Mouse (Mus musculus): ENCODE results near the gene Nrxn3. TPM values are rescaled to one million over a fixed set of nuclear protein-coding genes. Genes with fewer than 3 reads are reported as not detected.

The Nrxn3 gene
- 100 to 1,000 TPM; 147 to 197 TPM for total RNA-seq (2021)

DNA sequence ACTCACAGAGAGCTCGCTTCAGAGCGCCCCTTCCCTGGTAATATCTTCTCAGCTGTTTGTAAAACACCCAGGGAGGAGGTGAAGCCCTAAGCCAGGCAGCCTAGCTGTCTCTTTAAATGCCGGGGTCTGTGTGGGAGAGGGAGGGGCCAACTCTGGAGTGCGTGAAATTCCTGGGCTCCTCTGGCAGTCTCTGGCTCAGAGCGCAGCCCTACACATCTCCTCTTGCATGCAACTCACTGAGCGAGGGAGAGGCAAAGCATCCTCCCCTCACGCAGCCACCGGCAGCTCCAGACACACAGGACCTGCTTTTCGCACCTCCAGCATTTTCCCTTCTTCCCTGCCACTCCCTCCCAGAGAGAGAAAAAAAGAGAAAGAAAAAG, at the start of gene Nrxn3:
TSS of gene Nrxn3 (plus strand) at position 186 of the 380 bp plus-strand sequence.
- DNase-seq (ENCODE audit: extremely low spot score in 1 of 2, low spot score in 1 of 2), result peak; percentile 58 to 62

DNA sequence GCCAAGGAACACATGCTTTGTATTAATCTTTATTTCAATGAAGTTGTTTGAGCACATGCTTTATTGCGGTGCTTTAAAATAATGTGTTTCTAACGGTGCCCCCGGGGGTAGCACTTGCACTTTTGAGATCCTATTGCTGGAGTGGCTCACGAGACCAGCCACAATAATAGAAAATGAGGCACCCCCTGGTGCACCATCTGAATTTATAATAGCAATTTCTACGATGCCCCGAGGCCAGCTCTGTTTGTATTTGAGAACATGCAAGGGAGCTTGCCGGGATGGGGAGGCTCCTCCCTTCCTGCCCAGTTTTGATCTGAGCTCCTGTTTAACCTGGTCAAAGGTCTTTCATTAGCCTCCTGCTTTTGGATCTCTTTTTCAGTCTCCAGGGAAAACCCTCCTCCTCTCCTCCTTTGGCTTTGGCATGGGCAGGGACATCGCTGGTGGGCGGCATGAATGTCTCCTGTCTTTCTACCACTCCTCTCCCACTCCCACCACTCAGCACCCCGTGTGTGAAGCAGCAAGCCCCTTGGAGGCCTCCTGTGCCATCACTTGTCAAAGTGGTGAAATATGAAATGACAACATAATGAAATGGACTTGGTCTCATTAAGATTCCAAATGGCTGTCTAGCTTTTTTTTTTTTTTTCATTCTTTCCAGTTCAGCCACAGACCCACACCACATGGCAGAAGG, 18.4 kb upstream of the Nrxn3 start:
- no peak for DNase-seq (ENCODE audit: extremely low spot score in 1 of 2, low spot score in 1 of 2)

DNA sequence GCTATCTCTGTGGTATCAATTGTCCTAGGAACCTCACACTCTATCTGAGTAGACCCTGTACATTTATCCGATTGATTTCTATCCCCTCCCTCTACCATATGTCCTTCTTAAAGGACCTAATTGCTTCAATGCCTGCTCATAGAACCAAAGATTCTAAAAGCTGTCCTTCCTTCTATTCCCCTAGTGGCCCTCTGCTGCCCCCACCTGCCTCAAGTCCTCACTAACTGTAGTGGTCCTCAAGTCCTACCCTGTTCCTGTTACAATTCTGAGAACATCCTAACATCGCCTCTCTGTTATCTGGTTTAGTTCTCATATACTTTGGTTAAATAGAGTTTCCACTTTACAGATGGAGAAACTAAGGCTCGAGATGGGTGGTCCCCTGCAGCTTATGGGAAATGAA, 16.7 kb upstream of the Nrxn3 start:
- no peak for DNase-seq (ENCODE audit: extremely low spot score in 1 of 2, low spot score in 1 of 2)

DNA sequence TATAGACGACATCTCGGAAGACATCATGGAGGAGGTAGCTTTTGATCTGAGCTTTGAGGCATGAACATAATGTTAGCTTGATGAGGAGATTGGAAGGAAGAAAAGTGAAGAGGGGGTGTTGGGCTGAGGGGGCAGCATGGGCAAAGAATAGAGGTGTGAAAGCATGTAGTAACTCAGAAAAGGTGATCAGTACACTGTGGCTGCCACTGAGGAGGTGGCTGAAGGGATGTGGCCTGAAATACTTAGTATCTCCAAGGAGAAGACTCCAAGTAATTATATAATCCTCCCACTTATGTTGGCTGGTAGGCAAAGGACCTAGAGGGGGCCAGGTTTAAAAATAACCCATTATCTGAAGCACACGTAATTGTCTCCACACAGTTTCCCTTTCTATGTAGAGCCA, 14.9 kb upstream of the Nrxn3 start:
- DNase-seq (ENCODE audit: extremely low spot score in 1 of 2, low spot score in 1 of 2), result no peak

DNA sequence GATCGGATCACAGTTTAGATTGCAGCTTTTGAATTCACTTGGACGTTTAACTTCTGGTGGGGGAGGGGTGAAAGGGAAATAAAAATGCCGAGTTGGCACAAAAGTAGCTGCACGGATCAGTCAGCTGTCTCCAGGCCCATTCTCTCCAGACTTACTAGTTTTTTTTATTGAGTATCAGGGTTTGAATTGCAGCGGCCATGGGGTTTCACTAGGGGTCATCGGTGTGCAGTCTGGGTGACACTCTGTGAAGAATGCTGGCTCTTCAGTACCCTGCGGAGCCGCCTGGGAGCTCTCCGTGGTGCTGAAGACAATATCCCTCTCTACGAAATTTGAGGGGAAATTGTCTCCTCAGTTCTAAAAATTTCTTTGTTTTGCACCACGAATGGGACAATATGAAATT, 13.5 kb upstream of the Nrxn3 start:
- DNase-seq (ENCODE audit: extremely low spot score in 1 of 2, low spot score in 1 of 2), result peak in 1 of 2 experiments; percentile 47

DNA sequence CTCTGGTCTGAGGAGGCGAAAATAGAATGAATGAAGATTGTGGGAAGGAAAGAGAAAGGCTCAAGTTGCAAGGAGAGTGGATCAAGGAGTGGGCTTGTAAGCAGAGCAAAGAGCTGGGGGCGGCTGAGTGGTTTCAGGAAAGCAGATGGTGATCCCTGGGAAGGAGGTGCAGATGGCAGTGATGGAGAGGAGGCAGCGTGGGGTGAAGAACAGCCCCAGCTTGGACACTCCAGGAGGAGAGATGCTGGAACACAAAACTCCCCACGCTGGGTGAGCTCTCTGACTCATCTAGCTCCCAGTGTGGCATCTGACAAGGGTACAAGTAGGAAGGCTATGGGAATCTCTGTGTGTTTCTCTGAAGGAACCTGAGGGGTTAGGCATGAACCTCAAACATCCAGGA, 9.2 kb upstream of the Nrxn3 start:
- DNase-seq (ENCODE audit: extremely low spot score in 1 of 2, low spot score in 1 of 2), result no peak

DNA sequence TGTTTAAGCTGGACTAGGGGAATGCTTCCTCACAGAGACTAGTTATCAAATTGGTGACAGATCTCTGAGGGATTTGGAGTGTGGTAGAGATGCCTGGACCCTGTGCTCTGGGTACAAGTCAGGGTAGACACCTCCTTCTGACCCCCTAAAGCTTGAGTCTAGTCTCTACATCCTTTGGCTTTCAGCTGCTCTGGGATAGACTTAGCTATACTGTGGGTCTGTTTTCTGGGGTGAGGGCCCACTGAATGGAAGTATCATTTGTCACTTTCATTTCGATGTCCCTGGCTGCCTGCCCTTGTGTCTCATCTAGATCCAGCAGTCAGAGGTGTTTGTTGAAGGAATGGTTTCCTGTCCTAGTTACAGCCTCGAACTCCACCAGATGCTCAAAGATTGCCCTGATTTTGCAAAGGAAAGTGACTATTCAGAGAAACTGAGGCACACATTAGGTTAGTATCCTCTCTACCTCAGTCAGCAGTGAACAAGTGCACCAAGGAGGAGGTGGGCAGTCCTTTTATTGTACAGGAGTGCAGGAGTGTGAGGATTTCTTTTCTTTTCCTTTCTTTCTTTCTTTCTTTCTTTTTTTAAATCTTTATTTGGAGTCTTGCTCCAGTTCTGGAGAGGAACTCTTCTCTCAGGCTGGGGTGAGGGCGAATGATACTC, 515 bp upstream of the Nrxn3 start:
- no peak for DNase-seq (ENCODE audit: extremely low spot score in 1 of 2, low spot score in 1 of 2)

DNA sequence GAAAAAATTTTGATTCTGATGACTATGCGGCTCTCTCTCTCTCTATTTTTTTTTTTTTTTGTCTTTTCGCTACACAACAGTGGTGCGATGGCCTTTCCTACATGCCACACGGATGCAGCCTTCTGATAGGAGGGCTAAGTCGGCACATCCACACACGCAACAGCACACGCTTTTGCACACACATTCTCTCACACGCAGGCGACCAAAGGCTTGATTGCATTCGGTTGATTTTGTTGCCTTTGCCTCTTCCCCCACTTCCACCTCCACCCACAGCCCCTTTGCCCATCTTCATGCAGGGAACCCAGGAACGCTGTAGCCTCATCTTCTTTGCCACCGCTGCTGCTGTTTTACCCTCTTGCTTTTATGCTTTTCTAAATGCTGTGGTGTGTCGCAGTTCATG, 3.6 kb downstream of the Nrxn3 start:
- no peak for DNase-seq (ENCODE audit: extremely low spot score in 1 of 2, low spot score in 1 of 2)

DNA sequence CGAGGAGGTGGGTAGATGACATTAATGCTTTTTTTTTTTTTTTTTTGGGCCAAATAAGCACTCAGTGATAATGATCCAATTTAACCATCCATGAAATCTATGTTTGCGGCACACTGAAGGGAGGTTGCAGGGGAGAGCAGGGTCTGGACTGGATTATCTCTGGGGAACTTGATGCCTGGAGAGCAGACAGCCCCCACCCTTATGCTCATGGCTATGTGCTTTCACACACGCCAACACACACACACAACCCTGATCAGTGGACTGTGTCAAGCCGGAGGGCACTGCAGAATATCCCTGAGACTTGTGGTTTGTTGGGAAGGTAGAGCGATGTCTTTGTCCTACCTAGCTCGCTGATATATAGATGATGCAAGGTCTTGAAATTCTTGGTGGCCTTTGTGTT, 4.1 kb downstream of the Nrxn3 start:
- DNase-seq (ENCODE audit: extremely low spot score in 1 of 2, low spot score in 1 of 2), result no peak

DNA sequence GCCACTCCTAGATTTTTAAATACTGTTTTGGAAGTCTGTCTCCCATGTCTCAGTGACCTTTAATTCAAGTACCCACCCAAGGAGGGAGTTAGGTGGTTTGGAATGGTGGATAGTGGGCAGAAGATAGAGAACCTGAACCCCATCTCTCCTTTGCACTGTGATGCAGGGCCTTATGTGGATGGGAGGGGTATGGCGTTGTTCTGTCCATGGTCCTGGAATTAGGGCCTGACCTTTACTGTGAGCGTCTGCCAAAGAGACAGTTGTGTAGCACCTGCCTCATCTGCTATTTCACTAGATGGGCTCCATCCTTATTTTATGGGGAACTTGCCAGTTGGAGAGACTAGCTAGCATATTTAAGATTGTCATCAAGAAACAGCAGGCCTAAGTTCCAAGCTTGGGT, 8.0 kb downstream of the Nrxn3 start:
- no peak for DNase-seq (ENCODE audit: extremely low spot score in 1 of 2, low spot score in 1 of 2)

DNA sequence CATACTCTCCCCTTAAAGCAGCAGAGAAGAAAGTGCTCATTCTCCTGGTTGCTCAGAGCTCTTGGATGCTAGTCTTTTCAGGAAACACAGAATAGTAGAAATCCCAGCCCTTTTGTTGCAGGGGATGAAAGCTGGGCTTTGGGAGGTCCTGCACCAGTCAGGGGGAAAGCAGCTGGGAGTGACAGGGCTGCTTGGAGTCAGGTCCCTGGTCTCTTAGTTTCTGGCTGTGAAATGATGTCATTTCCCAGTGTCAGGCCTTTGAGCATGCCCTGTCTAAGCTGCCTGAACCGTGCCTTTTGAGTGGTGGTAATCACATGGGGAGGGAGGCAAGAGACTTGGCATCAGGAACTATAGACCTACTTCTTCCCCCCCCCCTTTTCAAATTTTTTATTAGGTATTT, 12.4 kb downstream of the Nrxn3 start:
- DNase-seq (ENCODE audit: extremely low spot score in 1 of 2, low spot score in 1 of 2), result no peak

DNA sequence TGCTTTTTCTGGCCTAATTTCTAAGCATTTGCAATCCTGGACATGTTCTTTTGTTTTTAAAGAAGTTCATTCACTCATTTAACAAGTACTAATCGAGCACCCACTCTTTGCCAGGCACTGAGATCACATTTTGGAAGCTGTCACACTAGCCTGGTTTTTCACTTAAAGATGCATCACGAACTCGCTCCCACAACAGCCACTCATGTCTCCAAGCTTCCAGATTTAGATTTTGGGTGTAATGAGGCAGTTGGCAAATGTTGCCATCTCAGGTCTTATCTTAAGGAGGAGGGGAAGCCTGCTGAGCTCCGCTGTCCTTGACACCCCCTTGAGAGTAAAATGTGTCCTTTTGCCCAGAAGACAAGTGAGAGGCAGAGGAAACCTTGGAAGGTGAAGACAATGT, 14.4 kb downstream of the Nrxn3 start:
- DNase-seq (ENCODE audit: extremely low spot score in 1 of 2, low spot score in 1 of 2), result no peak

DNA sequence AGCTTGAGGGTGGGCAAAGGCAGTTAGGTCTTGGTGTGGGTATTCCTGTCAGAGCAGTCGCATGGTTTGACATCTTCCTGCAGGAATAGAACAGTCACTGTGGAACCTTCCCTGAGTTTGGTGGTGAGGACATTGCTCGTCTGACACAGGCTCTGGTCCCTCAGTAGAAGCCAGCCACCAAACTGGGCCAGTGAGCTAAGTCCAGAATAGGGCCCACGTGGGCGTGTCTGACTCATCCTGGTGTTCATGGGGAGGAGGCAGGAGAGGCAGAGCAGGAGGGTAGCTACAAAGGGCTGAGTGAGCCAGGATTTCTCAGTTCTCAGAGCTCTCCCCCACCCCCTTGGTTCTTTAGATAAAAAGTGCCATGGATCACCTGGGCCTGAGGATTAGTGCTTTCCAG, 15.9 kb downstream of the Nrxn3 start:
- DNase-seq (ENCODE audit: extremely low spot score in 1 of 2, low spot score in 1 of 2), result no peak

DNA sequence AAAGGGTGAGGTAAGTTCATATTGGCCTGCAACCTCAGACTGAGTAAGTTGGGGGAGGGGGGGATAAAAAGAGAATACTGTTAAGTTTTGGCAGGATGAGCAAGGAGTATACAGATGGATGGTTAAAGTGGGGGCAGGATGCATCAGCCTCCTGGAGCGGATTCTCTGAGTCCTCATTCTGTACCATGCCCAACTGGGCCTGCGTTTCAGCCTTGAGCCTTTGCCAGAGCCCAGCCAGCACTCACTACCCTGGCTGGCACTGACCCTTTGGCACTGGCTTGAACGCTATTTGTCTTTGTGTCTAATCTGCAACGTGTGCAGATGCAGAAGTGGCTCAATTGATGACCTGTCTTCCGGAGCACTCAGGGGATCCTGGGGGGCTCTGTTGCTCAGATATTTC, 24.1 kb downstream of the Nrxn3 start:
- no peak for DNase-seq (ENCODE audit: extremely low spot score in 1 of 2, low spot score in 1 of 2)

DNA sequence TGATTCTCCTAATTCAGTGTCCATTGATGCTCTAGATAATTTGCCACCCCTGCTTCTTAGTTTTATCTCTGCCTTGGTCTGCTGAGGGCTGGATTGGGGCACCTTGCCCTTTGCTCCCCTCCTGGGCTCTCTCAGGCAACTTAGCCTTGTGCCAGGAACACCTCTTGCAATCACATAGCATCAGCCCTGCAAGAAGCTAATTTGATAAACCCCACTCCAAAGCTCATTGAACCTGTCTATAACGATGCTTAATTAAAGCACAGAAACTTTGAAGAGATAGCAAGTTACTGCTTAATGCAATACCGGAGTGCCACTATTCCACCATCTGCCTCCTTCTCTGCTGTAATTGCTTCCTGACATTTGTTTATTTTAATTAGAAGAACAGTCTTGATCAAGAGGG, 42.1 kb downstream of the Nrxn3 start:
- DNase-seq (ENCODE audit: extremely low spot score in 1 of 2, low spot score in 1 of 2), result no peak

DNA sequence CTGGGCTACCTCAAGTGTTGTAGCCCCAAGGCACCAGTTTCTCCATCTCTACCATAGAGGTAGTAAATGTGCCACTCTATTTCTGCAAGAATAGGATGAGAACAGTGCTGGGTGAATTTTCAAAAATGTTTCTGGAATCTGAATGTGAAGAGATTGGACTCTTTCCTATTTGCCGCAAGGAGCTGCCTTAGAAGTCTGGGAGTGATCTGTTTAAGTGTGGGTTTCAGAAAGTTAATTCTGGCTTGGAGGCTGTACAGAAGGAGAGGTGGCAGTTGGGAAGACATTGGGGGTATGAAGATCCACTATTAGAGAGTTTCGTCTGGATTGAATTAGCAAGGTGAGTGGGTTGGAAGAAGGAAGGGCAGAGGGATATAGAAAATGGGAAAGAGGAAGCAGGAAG, 52.0 kb downstream of the Nrxn3 start:
- no peak for DNase-seq (ENCODE audit: extremely low spot score in 1 of 2, low spot score in 1 of 2)

DNA sequence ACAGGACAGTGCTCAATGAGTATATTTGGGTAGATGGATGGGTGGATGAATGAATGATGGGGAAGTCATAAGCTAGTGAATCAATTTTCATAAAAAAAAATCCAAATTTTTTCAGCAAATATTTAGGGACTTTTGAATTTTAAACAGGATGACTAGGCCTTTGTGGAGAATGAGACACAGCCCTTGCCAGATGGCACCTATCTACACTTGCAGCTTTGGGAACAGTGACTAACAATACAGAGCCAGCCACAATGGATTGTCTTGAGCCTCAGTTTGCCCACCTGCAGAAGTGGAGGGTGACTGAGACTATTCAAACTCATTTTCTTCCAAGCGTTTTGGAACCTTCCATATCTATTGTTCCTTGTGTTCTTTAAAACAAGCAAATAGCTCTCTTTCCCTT, 55.4 kb downstream of the Nrxn3 start:
- no peak for DNase-seq (ENCODE audit: extremely low spot score in 1 of 2, low spot score in 1 of 2)

DNA sequence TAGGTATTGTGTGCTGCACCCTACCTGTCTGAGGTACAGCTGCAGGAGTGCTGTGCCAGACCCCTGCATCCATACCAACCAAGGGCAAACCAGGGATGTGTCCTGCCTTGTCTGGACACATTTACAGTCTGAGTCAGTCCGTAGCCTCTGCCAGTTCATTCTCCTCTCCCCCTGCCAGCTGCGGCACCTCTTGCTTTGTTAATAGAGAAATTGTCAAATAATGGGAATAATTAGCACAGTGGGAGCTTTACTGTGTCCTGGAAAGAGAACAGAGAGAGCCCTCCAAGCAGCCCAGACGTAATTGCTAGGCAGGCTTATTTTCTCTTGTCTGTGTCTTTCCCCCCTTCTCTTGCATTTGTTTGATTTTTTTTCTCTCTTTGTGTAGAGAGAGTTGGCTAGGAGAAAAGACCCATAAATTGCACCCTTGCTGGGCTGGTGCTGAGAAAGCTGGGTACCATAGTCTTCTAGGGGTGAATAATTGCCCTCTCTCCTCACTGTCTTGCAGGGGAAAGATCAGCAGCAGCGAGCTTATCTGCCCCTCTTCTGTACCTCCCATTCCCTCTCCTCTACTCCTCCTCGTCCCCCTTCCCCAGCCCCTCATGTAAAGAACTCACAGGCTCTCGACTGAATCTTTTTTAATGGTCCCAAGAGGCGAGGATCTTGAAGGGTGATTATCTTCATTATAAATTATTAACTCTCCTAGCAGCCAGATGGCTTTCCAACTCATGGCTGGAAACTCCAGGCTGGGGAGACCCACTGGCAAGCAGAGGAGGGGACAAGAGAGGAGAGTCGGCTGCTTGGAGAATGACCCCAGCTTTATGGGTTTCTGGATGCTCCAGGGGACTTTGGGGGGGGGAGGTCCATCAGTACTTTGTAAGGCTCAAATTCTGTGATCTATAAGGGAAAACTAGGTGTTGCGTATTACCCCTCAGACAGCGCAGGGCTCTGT, 61.8 kb downstream of the Nrxn3 start:
- no peak for DNase-seq (ENCODE audit: extremely low spot score in 1 of 2, low spot score in 1 of 2)

DNA sequence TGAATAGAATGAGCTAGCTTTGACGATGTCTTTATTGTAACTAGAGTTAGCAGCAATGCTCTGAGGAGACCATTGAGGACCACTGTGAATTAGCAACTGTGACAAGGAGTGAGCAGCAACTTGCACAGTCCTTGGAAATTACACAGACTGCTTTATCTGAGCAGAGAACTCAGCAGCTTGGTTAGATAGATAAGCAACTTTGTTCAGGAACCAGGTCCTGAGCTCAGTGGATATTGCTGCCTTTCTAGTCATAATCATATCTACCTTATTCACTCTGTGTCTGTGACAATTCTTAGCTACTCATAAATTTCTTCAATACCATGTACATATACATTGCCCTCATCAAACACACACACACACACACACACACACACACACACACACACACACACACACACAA, 70.6 kb downstream of the Nrxn3 start:
- DNase-seq (ENCODE audit: extremely low spot score in 1 of 2, low spot score in 1 of 2), result no peak

DNA sequence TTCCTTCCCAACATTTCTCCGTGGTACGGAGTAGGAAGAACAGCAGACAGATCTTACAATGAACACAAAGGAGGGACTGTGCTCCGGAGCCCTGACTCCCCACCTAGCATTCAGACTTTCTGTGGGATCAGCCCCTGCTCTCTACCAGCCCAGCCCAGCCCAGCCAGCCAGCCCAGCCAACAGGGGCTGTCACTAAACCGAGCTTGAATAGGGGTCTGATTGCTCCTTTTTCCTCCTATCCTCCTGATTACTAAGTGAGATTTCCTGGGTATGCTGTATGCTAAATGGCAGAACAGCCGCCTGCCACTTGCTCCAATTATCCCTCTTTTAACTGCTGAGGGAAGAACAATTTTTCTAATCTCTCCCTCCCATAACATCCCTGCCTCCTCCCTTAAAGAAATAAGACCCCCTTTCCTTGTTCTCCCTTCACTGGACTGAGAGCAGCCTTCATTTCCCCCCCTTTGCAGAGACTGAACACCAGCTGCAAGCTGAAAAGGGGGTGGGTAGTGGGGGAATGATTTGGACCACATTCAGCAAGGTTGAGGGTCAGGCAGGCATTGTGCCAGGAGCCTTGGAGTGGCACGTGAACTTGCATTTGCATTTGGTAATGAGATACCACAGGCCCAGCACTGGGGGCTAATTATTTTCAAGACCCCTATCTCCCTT, 78.4 kb downstream of the Nrxn3 start:
- no peak for DNase-seq (ENCODE audit: extremely low spot score in 1 of 2, low spot score in 1 of 2)

DNA sequence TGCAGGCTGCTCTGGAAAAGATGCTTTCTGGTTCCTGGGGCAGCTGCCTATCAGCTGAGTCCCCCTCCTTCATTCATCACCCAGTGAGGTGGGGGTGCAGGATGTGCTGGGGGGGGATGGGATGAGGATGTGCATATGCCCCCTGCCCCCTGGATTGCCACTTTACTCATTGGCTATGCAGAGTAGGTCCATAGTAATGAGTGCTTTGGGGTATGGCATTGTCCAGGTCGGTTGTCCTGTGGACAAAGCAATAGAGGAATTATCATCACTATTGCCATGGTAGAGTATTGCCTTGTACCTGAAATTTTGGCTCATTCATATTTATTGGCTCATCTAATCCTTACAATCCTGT, 79.0 kb downstream of the Nrxn3 start:
- no peak for DNase-seq (ENCODE audit: extremely low spot score in 1 of 2, low spot score in 1 of 2)
